Mouse (Mus musculus) brown adipose tissue, adult 24 weeks (tissue): ENCODE data around the gene Slc44a4. TPM values are rescaled to one million over a fixed set of nuclear protein-coding genes. Genes with fewer than 3 reads are reported as not detected.
"Not testable (repeated sequence)": the region's sequence is repeated elsewhere in the genome, so short reads cannot be mapped to it uniquely, and the experiment has no call there.

Experiments
- H3K27ac ChIP-seq: fragments of 200-500 bp; replicated peaks from 2 replicates; pipeline ENCODE4 v1.5.1; 2012; ENCODE audit warnings: low read depth, mild to moderate bottlenecking, low read length
- H3K4me1 ChIP-seq: fragments of 200-500 bp; 2 replicates; pipeline ENCODE4 v1.6.1; 2012; ENCODE audit warnings: low read length, mixed read lengths; ENCODE audit not compliant: control insufficient read depth, insufficient read depth, insufficient read length
- H3K4me3 ChIP-seq: fragments of 200-500 bp; 2 replicates; pipeline ENCODE4 v1.5.1; 2012; ENCODE audit warnings: low read depth, mild to moderate bottlenecking, low read length, moderate library complexity; ENCODE audit not compliant: insufficient read depth
- polyA plus RNA-seq: library from polyadenylated mRNA; stranded (reverse); fragments of >200 nt; gene quantifications from 2 replicates; pipeline ENCODE4 v1.2.4, GENCODE M21; 2012; ENCODE audit not compliant: missing spikeins, insufficient read depth, insufficient read length

The Slc44a4 gene
- polyA plus RNA-seq, 1 experiment: not detected

DNA sequence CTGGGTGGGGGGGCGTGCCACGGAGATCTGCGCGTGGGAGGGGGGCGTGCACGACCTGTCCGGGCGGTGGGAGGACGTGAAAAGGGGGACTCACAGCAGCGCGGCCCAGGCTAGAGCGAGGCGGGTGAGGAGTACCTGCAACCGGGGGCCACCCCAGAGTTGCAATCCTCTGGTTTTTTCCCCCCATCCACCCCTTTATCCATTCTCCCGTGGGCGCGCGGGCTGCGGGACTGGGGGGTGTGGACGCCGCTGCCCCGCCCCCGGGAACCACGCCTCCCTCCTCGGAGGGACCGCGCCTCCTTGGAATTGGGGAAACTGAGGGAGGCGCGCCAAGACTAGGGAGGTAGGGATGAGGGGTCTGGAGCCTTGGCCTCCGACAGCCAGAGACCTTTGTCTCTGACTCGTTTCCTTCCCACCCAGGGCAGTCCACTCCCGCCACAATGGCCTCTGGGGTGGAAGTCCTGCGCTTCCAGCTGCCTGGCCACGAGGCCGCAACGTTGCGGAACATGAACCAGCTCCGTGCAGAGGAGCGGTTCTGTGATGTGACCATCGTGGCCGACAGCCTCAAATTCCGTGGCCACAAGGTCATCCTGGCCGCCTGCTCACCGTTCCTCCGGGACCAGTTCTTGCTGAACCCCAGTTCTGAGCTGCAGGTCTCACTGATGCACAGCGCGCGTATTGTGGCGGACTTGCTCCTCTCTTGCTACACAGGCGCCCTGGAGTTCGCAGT is 19.3 kb upstream of the Slc44a4 start:
- peak overlapping the region; percentile 69 for H3K4me3 ChIP-seq
- H3K27ac ChIP-seq: no peak overlapping the region
- H3K4me1 ChIP-seq: peaks cover 3% of the 10 kb centered on the region; the same call in 1 of the 2 replicates

DNA sequence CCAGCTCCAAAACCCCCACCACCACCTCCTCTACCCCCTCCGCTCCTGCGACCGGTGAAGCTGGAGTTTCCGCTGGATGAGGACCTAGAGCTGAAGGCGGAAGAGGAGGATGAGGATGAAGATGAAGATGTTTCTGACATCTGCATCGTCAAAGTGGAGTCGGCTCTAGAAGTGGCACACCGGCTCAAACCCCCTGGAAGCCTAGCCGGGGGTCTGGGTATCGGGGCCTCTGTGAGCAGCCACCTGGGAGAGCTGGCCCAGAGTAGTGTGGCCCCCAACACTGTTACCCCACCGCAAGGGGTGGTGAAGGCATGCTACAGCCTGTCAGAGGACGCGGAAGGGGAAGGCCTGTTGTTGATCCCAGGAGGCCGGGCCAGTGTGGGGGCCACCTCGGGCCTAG is 18.5 kb upstream of the Slc44a4 start:
- no peak overlapping the region for H3K27ac ChIP-seq
- peaks cover 3% of the 10 kb centered on the region; the same call in 1 of the 2 replicates for H3K4me1 ChIP-seq
- H3K4me3 ChIP-seq: no peak overlapping the region

DNA sequence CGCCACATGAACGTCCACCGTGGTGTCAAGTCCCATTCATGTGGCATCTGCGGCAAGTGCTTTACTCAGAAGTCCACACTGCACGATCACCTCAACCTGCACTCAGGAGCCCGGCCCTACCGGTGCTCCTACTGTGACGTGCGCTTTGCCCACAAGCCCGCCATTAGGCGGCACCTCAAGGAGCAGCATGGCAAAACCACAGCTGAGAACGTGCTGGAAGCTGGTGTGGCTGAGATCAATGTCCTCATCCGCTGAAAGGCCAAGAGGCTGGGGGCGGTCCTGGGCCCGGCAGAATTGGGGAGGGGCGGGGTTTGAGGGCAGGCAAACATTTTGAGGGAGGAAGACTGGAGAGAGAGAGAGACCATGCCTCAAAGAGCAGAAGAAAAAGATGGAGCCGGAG is 17.9 kb upstream of the Slc44a4 start:
- Histone ChIP-seq H3K4me1 (peaks cover 3% of the 10 kb centered on the region; the same call in 1 of the 2 replicates), H3K4me3 (no peak overlapping the region), H3K27ac (no peak overlapping the region)

DNA sequence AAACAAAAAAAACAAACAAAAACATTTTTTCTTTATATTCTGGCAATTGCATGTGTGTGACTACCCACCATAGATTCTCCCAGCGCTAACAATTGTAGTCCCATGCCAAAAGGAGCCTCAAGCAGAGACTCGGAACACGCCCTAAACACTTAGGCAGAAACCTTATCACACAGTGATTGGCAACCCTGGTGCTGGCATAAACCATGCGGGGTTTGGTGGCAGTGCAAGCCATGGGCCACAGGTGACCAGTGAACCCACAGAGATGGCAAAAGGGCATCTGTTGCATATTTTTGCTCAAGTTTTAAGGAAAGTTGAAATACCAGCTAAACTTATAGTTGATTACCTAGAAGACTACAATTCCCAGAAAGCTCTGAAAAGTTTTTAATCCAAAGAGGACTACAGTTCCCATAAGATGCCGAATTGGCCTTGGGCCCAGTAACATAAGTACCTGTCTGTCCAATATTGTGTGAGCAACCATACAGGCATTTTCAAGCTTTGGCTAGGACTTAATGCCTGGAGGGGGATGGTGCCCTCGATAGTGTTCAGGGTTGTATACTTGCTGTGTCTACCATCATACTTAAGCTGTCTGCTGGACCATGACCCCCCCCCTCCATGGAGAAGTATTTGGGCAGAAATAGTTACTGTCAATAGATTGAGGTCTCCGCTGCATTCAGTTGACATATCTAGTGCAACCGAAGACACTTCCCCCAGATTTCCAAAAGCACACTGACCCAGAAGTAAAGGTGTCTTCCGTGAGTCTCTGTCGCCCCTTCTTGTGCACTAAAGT is 16.7 kb upstream of the Slc44a4 start:
- Histone ChIP-seq H3K4me1 (peaks cover 3% of the 10 kb centered on the region; the same call in 1 of the 2 replicates), H3K27ac (peak overlapping the region; percentile 96), H3K4me3 (peak overlapping the region; percentile 83)

DNA sequence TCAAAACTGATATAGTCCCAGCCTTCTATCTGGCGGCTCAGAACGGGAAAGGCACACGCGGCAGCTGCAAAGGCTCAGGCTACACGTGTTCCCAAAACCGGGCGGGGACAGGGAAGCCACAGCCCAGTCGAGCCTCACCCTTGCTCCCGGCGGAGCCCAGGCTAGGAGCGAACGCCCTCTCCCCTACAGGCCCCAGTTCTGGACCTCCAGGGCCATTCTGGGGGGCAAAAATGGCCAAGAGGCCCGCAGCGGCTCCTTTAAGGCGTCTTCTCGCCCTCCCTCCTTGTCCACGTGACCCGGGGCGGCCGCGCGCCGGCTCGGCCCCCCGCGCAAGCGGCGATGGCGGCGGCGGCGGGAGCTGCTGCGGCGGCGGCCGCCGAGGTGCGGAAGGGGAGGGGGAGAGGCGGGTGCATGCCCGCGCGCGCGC is 16.1 kb upstream of the Slc44a4 start, which contains the start of the genes C2 and Ehmt2:
TSS of gene C2 (minus strand) at position 106 of the 427 bp plus-strand sequence.
TSS of gene Ehmt2 (plus strand) at position 310 of the 427 bp plus-strand sequence.
- peak within 1 kb of the TSS; percentile 97 for H3K4me3 ChIP-seq
- H3K4me1 ChIP-seq: peaks cover 3% of the 10 kb centered on the region; the same call in 1 of the 2 replicates

DNA sequence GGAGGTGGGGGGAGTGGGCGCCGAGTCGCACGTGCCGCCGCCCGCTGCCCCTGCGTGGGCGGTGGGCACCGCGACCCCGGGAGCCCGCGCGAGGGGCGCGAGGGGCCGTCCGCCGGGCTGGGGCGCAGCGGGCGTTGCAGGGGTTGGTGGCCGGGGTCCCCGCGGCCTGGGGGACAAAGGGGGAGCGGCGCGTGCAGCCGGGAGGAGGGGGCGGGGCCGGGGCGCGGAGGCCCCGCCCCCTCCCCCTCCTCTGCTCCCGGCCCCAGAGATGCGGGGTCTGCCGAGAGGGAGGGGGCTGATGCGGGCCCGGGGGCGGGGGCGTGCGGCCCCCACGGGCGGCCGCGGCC is 15.6 kb upstream of the Slc44a4 start:
- peaks cover 3% of the 10 kb centered on the region; the same call in 1 of the 2 replicates for H3K4me1 ChIP-seq
- peak overlapping the region; percentile 97 for H3K4me3 ChIP-seq
- H3K27ac ChIP-seq: no peak overlapping the region

More for the DNA sequence above, 16.1 kb upstream of the Slc44a4 start, which contains the start of the genes C2 and Ehmt2:
- H3K27ac ChIP-seq: peak within 1 kb of the TSS; percentile 96

DNA sequence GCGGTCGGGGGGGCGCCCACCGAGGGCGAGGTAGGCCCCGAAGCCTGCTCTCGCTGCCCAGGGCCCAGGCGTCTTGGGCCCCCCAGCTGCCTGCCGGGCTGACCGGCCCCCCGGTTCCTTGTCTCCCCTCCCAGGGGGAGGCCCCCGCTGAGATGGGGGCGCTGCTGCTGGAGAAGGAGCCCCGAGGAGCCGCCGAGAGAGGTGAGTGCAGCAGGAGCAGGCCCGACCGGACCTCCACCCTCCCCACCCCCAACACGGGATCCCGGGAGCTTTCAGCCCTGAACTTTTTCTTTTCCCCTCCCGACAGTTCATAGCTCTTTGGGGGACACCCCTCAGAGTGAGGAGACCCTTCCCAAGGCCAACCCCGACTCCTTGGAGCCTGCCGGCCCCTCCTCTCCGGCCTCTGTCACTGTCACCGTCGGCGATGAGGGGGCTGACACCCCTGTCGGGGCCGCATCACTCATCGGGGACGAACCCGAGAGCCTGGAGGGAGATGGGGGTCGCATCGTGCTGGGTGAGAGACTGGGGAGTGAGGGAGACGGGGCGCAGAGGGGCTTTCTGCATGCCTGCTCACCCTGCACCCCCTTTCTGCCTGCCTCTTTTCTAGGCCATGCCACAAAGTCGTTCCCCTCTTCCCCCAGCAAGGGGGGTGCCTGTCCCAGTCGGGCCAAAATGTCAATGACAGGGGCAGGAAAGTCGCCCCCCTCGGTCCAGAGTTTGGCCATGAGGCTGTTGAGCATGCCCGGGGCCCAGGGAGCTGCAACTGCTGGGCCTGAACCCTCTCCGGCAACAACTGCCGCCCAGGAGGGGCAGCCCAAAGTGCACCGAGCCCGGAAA is 15.0 kb upstream of the Slc44a4 start:
- Histone ChIP-seq H3K27ac (peak overlapping the region; percentile 68), H3K4me3 (peak overlapping the region; percentile 97), H3K4me1 (peaks cover 3% of the 10 kb centered on the region; the same call in 1 of the 2 replicates)

DNA sequence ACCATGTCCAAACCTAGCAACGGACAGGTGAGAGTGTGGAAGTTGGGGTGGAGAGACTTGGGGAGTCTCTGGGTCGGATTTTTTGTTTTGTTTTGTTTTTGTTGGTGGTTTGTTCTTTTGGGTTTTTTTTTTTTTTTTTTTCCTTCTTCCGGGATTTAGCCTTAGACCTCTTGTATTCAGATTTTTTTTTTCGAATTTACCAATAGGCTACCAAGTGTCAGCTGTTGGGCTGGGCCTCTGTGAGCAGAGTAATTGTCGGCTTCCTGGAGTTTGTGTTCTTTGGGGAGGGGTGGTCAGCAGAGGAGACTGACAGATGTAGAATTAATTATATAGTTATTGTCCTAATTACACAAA is 14.4 kb upstream of the Slc44a4 start:
- peak overlapping the region; percentile 68 for H3K27ac ChIP-seq
- H3K4me1 ChIP-seq: peaks cover 3% of the 10 kb centered on the region; the same call in 1 of the 2 replicates
- peak overlapping the region; percentile 97 for H3K4me3 ChIP-seq

DNA sequence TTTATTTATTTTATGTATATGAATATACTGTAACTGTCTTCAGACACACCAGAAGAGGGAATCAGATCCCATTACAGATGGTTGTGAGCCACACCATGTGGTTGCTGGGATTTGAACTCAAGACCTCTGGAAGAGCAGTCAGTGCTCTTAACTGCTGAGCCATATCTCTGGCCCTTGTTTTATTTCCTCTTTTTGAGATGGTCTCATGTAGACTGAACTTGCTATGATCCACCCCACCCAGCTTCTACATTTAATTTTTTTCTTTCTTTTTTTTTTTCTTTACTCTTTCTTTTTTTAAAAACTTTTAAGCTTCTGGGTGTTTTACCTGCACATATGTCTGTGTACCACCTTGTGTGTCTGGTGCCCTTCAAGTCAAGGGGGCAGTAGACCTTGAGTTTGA is 13.4 kb upstream of the Slc44a4 start:
- not testable (repeated sequence) for H3K4me1 ChIP-seq, H3K4me3 ChIP-seq, H3K27ac ChIP-seq

DNA sequence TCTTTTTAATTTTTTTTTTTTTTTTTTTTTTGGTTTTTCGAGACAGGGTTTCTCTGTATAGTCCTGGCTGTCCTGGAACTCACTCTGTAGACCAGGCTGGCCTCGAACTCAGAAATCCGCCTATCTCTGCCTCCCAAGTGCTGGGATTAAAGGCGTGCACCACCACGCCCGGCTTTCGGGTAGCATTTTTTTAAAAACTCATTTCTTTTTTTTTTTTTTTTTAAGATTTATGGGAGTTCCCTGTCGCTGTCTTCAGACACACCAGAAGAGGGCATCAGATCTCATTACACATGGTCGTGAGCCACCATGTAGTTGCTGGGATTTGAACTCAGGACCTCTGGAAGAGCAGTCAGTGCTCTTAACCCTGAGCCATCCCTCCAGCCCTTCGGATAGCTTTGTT is 12.3 kb upstream of the Slc44a4 start:
- not testable (repeated sequence) for H3K4me1 ChIP-seq, H3K27ac ChIP-seq, H3K4me3 ChIP-seq

DNA sequence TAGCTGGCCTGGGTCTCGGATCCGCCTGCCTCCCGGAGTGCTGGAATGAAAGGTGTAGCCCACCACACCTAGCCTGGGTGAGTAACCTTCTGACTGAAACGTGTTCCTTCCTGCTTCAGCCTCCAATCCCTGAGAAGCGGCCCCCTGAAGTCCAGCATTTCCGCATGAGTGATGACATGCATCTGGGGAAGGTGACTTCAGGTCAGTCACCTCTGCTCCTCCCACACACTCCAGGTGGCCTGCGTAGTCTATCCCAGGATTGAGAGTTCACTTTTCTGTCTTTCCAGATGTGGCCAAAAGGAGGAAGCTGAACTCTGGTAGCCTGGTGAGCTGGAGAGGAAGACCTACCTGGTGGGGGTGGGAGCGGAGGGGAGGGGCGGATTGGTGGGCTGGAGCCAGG is 11.4 kb upstream of the Slc44a4 start:
- Histone ChIP-seq H3K4me3 (no peak overlapping the region), H3K4me1 (no peaks in the 10 kb centered on the region), H3K27ac (no peak overlapping the region)

DNA sequence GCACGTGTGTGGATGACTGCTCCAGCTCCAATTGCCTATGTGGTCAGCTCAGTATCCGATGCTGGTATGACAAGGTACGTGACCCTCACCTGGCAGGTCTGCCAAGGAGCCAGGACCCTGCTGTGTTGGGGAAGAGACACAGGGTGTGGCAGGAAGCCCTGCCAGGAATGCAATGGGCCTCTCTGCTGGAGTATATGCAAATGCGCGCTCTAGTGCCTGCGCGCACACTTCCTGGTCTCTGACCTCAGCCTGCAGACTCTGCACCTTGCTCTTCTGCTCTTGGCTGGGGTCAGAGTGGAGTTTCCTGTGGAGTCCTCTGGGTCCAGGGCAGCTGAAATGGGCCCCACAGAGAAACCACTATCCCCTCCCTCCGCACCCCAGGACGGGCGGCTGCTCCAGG is 3.3 kb upstream of the Slc44a4 start:
- H3K4me1 ChIP-seq: no peaks in the 10 kb centered on the region
- no peak overlapping the region for H3K27ac ChIP-seq
- no peak overlapping the region for H3K4me3 ChIP-seq

DNA sequence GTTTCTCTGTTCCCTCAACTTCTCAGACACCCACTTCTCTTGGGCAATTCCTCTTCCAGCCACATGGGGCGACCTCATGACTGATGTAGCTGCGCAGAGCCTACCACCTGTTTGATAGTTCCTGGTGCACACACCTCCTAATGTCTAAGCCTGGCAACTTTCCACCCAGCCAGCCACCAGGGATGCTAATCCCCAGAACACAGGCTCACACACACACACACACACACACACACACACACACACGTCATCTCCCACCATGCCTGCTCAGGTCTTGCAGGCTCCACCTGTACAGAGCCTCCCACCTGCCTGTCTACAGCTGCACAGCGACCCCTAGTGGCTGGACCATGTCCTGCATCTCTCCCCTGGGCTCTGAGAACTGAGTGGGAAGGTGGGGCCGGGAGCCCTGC is 2.3 kb upstream of the Slc44a4 start:
- Histone ChIP-seq H3K4me1 (no peaks in the 10 kb centered on the region), H3K4me3 (no peak overlapping the region), H3K27ac (no peak overlapping the region)

DNA sequence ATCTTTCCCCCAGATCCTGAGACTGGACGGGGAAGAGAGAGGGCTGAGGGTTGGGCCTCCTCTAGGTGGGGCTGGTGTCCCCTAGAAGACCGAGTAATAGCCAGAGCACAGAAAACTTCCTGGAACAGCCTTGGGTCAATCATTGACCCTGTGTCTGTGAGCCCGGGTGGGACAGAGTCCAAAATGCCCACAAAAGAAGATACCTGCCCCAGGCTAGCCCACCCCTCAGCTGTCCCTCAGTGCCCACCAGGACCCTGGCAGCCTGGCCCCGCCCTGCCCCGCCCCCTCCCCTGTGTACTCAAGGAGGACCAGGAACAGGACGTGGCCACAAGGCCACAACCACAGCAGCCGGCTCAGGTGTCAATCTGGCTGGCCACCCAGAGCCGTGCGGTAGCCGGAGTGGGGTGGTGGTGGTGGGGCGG is 1.2 kb downstream of the Slc44a4 start:
- no peak overlapping the region for H3K4me3 ChIP-seq
- H3K4me1 ChIP-seq: no peaks in the 10 kb centered on the region
- no peak overlapping the region for H3K27ac ChIP-seq

DNA sequence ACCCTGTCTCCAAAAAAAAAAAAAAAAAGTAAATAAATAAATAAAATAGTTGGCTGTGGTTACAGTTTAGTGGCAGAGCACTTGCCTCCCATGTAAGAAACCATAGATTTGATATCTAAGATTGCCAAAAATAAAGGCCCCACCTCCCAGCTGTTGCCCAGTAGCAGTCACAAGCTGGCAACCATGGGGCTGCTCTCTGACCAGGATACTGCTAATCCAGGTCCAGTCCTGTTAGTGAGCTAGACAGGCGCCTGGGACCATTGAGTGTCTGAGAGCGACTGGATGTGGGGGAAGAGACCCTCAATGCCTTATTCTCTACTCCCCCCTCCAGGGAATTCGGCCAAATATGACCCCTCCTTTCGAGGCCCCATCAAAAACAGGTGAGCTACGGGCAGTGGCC is 2.0 kb downstream of the Slc44a4 start:
- no peak overlapping the region for H3K27ac ChIP-seq
- H3K4me1 ChIP-seq: no peaks in the 10 kb centered on the region
- no peak overlapping the region for H3K4me3 ChIP-seq
